Mouse (Mus musculus) spleen, adult 2 months (tissue): ENCODE data around the gene Siglecf.

ENCODE experiments used
- CTCF ChIP-seq: fragments of 200-500 bp; IDR thresholded peaks from 2 replicates; pipeline ENCODE4 v1.5.1; 2011; ENCODE audit warnings: mild to moderate bottlenecking, inconsistent platforms; ENCODE audit not compliant: insufficient read depth, insufficient read length, insufficient replicate concordance; ENCODE audit errors: extremely low read depth
- POLR2A ChIP-seq: fragments of 200-500 bp; IDR thresholded peaks from 2 replicates; pipeline ENCODE4 v1.6.1; 2011; ENCODE audit warnings: low read depth, low read length, inconsistent platforms

GRCm38 (mm10) chr7:43361442-43361841 is 10.3 kb downstream of the Siglecf start:
- no peak for TF ChIP-seq CTCF
- no peak for TF ChIP-seq POLR2A
